ENCODE assay signal across 7 mouse cellular contexts in the genomic region with DNA sequence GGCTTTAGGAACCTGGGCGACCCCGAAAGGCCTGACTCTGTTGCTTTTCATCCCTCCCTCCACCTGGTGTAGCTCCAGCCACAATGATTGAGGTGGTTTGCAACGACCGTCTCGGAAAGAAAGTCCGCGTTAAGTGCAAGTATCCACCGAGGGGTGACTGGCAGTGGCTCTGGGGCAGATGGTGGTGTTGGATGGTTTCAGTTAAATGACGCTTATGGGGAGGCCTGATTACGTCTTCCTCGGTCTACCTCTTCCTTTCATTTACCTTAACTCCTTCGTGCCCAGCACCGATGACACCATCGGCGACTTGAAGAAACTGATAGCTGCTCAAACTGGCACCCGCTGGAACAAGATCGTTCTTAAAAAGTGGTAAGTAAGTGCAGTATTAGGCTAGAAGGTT. TPM values are rescaled to one million over a fixed set of nuclear protein-coding genes. Genes with fewer than 3 reads are reported as not detected.
A peak's percentile ranks its signal among the peaks of the same experiment; 100 is the strongest.
DNase-seq lines count a peak whose midpoint lies in the region; ATAC-seq and TF ChIP-seq lines count a peak whose summit lies in the region.

No protein-coding gene starts in this region.

- no peaks in the 10 kb centered on the region for H3K9me3 ChIP-seq in lung, embryonic 14.5 days (ENCODE audit: low read depth, low read length)
- H3K9me3 ChIP-seq in hindbrain, embryonic 10.5 days: 0 out of 2 replicates have a peak, but pooled peaks cover 3% of the 10 kb centered on the region
- H3K9me3 ChIP-seq in stomach, embryonic 15.5 days: no peaks in the 10 kb centered on the region

- H3K4me1 ChIP-seq in lung, embryonic 14.5 days (ENCODE audit: insufficient read depth): no peaks in the 10 kb centered on the region
- H3K4me1 ChIP-seq in hindbrain, embryonic 10.5 days (replicated peaks): peaks cover 33% of the 10 kb centered on the region
- H3K4me1 ChIP-seq in stomach, embryonic 15.5 days: peaks cover 18% of the 10 kb centered on the region

- no peak for TF ChIP-seq CTCF in lung, embryonic 14.5 days (IDR thresholded peaks at IDR 0.05; ENCODE audit: low read depth)

- no peak for DNase-seq in lung, embryonic 14.5 days
- DNase-seq in lung, adult 18-20 months: no peak
- DNase-seq in brain, adult 2 months (ENCODE audit: low read depth, low spot score): peak; percentile 58
- no peak for DNase-seq in hindbrain, embryonic 10.5 days (ENCODE audit: low spot score)
- peak; percentile 21 for DNase-seq in lung, postnatal 10 days
- no peak for DNase-seq in gastrocnemius, postnatal 25 days

- peak overlapping the region; percentile 83 for H3K9ac ChIP-seq in lung, embryonic 14.5 days
- H3K9ac ChIP-seq in stomach, embryonic 15.5 days: peak overlapping the region; percentile 88

- no peak for ATAC-seq in lung, embryonic 14.5 days (ENCODE audit: insufficient read depth)
- ATAC-seq in stomach, embryonic 15.5 days (ENCODE audit: insufficient read depth, low FRiP score, low read depth): no peak

- peak overlapping the region; percentile 94 for H3K4me2 ChIP-seq in lung, embryonic 14.5 days
- peak overlapping the region; percentile 97 for H3K4me2 ChIP-seq in stomach, embryonic 15.5 days

- peak overlapping the region; percentile 89 for H3K4me3 ChIP-seq in lung, embryonic 14.5 days (ENCODE audit: low read depth, low read length)
- peak overlapping the region; percentile 93 for H3K4me3 ChIP-seq in hindbrain, embryonic 10.5 days
- peak overlapping the region; percentile 89 for H3K4me3 ChIP-seq in stomach, embryonic 15.5 days (replicated peaks)

- no peaks in the 10 kb centered on the region for H3K27me3 ChIP-seq in lung, embryonic 14.5 days (ENCODE audit: insufficient read depth, low read length)
- H3K27me3 ChIP-seq in hindbrain, embryonic 10.5 days (ENCODE audit: insufficient read depth, poor library complexity, severe bottlenecking): no peaks in the 10 kb centered on the region
- no peaks in the 10 kb centered on the region for H3K27me3 ChIP-seq in stomach, embryonic 15.5 days (replicated peaks)

- H3K27ac ChIP-seq in lung, embryonic 14.5 days (ENCODE audit: low read depth): peak overlapping the region; percentile 79; the same call in 1 of the 2 replicates
- H3K27ac ChIP-seq in hindbrain, embryonic 10.5 days: peak overlapping the region; percentile 94
- peak overlapping the region; percentile 85 for H3K27ac ChIP-seq in stomach, embryonic 15.5 days

- 3% methylated on average over 17 of the region's 17 CpGs for WGBS in lung, embryonic 14.5 days
- 5% methylated on average over 17 of the region's 17 CpGs for WGBS in hindbrain, embryonic 10.5 days
- WGBS in stomach, embryonic 15.5 days: 3% methylated on average over 17 of the region's 17 CpGs

- H3K36me3 ChIP-seq in lung, embryonic 14.5 days (ENCODE audit: insufficient read depth): peaks cover 36% of the 10 kb centered on the region
- peaks cover 34% of the 10 kb centered on the region for H3K36me3 ChIP-seq in hindbrain, embryonic 10.5 days
- H3K36me3 ChIP-seq in stomach, embryonic 15.5 days: no peaks in the 10 kb centered on the region

RNA-seq across cellular contexts. Expression of a gene that starts 0.6 kb away (rescaled TPM):
- 13.1 and 15.0 TPM in 2 replicates for polyA plus RNA-seq in lung, embryonic 14.5 days (2014; fragmentation: Nextera tagmentation; extraction: Ambion mirVana)
- polyA plus RNA-seq in hindbrain, embryonic 10.5 days (2016; fragmentation: Nextera tagmentation; extraction: Ambion mirVana): 21.5 and 21.9 TPM in 2 replicates
- 15.3 and 18.5 TPM in 2 replicates for polyA plus RNA-seq in stomach, embryonic 15.5 days (2015; fragmentation: Nextera tagmentation; extraction: Ambion mirVana)
- 1 to 10 TPM; 4.7 to 5.1 TPM for total RNA-seq in gastrocnemius, postnatal 25 days (2021)

RNA-seq across cellular contexts. Expression of a gene that starts 2.4 kb away (rescaled TPM):
- polyA plus RNA-seq in lung, embryonic 14.5 days (2014; fragmentation: Nextera tagmentation; extraction: Ambion mirVana): 370 and 372 TPM in 2 replicates
- polyA plus RNA-seq in hindbrain, embryonic 10.5 days (2016; fragmentation: Nextera tagmentation; extraction: Ambion mirVana): 393 and 437 TPM in 2 replicates
- 348 and 376 TPM in 2 replicates for polyA plus RNA-seq in stomach, embryonic 15.5 days (2015; fragmentation: Nextera tagmentation; extraction: Ambion mirVana)
- 100 to 1,000 TPM; 168 to 183 TPM for total RNA-seq in gastrocnemius, postnatal 25 days (2021)

RNA-seq across cellular contexts. Expression of a gene that starts 6.8 kb away (rescaled TPM):
- polyA plus RNA-seq in lung, embryonic 14.5 days (2014; fragmentation: Nextera tagmentation; extraction: Ambion mirVana): 53.6 and 58.6 TPM in 2 replicates
- polyA plus RNA-seq in hindbrain, embryonic 10.5 days (2016; fragmentation: Nextera tagmentation; extraction: Ambion mirVana): 83.7 and 88.6 TPM in 2 replicates
- polyA plus RNA-seq in stomach, embryonic 15.5 days (2015; fragmentation: Nextera tagmentation; extraction: Ambion mirVana): 44.2 and 45.5 TPM in 2 replicates
- total RNA-seq in gastrocnemius, postnatal 25 days (2021): 10 to 100 TPM; 13.0 to 14.1 TPM

Comparison
In these comparisons a context has a peak if more than half of its experiments do, and no peak if none do; other contexts are left out.
1. DNase-seq: peak in brain, adult 2 months (single experiment) and lung, postnatal 10 days (single experiment); none in lung, embryonic 14.5 days (single experiment), lung, adult 18-20 months (0 of 2), hindbrain, embryonic 10.5 days (single experiment) and gastrocnemius, postnatal 25 days (single experiment).
2. Peak in every context shown above with its lines, with median percentiles within 50 percentile points of each other: H3K27ac ChIP-seq and H3K4me3 ChIP-seq.